Mouse (Mus musculus) myocyte (in vitro differentiated cells): ENCODE results near the gene Prr36. TPM values are rescaled to one million over a fixed set of nuclear protein-coding genes. Genes with fewer than 3 reads are reported as not detected.

ENCODE experiments used
- H3K27me3 ChIP-seq: one replicate; pipeline ENCODE4 v1.6.1; 2011; ENCODE audit not compliant: control insufficient read depth, insufficient read depth, insufficient read length
- H3K36me3 ChIP-seq: one replicate; pipeline ENCODE4 v1.6.1; 2011; ENCODE audit not compliant: control insufficient read depth, insufficient read depth
- H3K4me2 ChIP-seq: one replicate; pipeline ENCODE4 v1.6.1; 2011; ENCODE audit warnings: low read depth, control low read depth
- H3K4me3 ChIP-seq: one replicate; pipeline ENCODE4 v1.5.1; 2011; ENCODE audit warnings: mild to moderate bottlenecking, control low read depth, moderate library complexity
- H3K79me2 ChIP-seq: one replicate; pipeline ENCODE4 v1.6.1; 2011; ENCODE audit not compliant: control insufficient read depth, insufficient read depth
- H3ac ChIP-seq: one replicate; pipeline ENCODE4 v1.6.1; 2011; ENCODE audit not compliant: control insufficient read depth, insufficient read length
- CEBPB ChIP-seq: IDR thresholded peaks from 2 replicates; pipeline ENCODE4 v1.6.1; 2011; ENCODE audit warnings: mild to moderate bottlenecking, moderate library complexity; ENCODE audit not compliant: poor library complexity, insufficient read depth, severe bottlenecking
- E2F4 ChIP-seq: IDR thresholded peaks from one replicate; pipeline ENCODE4 v1.6.1; 2011; ENCODE audit warnings: mild to moderate bottlenecking, control low read depth, moderate library complexity; ENCODE audit not compliant: insufficient read depth
- MAX ChIP-seq: IDR thresholded peaks from one replicate; pipeline ENCODE4 v1.6.1; 2011; ENCODE audit warnings: low read depth, mild to moderate bottlenecking, control low read depth
- MYOD1 ChIP-seq, 3 experiments: IDR thresholded peaks; one replicate each; pipeline ENCODE4 v1.6.1; 2011; ENCODE audit warnings: control low read depth in 2 of 3, low read depth in 2 of 3, mild to moderate bottlenecking in 2 of 3, moderate library complexity in 1 of 3; ENCODE audit not compliant: insufficient read length in 2 of 3, control insufficient read depth in 1 of 3
- MYOG ChIP-seq, 3 experiments: IDR thresholded peaks; one replicate each; pipeline ENCODE4 v1.6.1; 2011; ENCODE audit warnings: control low read depth in 2 of 3, low read depth in 2 of 3, mild to moderate bottlenecking in 2 of 3; ENCODE audit not compliant: insufficient read length in 2 of 3, control insufficient read depth in 1 of 3, insufficient read depth in 1 of 3
- POLR2A ChIP-seq: IDR thresholded peaks from one replicate; pipeline ENCODE4 v1.6.1; 2011; ENCODE audit warnings: low read depth, mild to moderate bottlenecking, control low read depth, moderate library complexity; ENCODE audit not compliant: insufficient read length
- POLR2AphosphoS2 ChIP-seq: IDR thresholded peaks from one replicate; pipeline ENCODE4 v1.6.1; 2011; ENCODE audit warnings: low read depth, control low read depth; ENCODE audit not compliant: insufficient read length
- REST ChIP-seq: IDR thresholded peaks from one replicate; pipeline ENCODE4 v1.6.1; 2011; ENCODE audit warnings: mild to moderate bottlenecking, control low read depth, moderate library complexity; ENCODE audit not compliant: insufficient read depth, insufficient read length
- SRF ChIP-seq: IDR thresholded peaks from one replicate; pipeline ENCODE4 v1.6.1; 2011; ENCODE audit warnings: low read depth; ENCODE audit not compliant: control insufficient read depth, insufficient read length
- TCF12 ChIP-seq: IDR thresholded peaks from one replicate; pipeline ENCODE4 v1.6.1; 2011; ENCODE audit warnings: mild to moderate bottlenecking, control low read depth; ENCODE audit not compliant: poor library complexity, insufficient read depth, severe bottlenecking
- TCF3 ChIP-seq: IDR thresholded peaks from one replicate; pipeline ENCODE4 v1.6.1; 2011; ENCODE audit warnings: low read depth, control low read depth; ENCODE audit not compliant: insufficient read length
- USF1 ChIP-seq: IDR thresholded peaks from one replicate; pipeline ENCODE4 v1.6.1; 2011; ENCODE audit warnings: low read depth, mild to moderate bottlenecking, control low read depth, moderate library complexity
- polyA plus RNA-seq: library from polyadenylated mRNA; unstranded; fragments of >200 nt; fragmentation: generic; extraction: Trizol; gene quantifications from one replicate; pipeline ENCODE4 v1.2.1, GENCODE M21; 2012; ENCODE audit warnings: missing spikeins

Prr36 gene
- polyA plus RNA-seq, 1 experiment: 0.19 TPM

DNA sequence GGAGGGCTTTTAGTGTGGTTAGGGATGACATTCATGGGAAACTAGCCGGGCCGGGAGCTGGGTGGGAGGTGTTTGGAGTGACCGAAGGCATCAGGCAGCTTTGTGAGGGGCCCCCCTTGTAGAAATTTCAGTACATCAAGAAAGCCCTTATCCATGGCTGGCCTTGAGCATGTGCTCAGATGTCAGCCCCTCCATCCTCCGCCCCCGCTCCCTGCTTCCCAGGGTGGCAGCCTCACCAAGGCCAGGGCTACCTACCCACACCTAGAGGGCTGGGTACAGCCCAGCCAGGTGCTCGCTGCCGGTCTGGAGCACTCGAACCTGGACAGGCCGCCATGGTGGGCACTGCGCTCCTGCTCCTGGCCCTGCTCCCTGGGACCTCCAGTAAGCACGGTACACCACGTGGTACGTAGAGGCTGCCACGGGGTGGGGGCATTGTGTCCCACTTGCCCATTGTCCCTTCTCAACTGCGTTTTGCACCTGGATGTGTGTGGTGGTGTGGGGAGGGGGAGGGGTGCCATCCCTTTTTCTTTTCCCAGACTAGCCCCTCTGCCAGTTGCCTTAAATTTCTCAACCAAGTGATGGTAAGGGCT is 30.8 kb upstream of the Prr36 start, which contains the start of gene Tgfbr3l:
Gene Tgfbr3l (plus strand): TSS at position 264 of the 590 bp plus-strand sequence.
- Histone ChIP-seq H3K79me2 (no peaks in the 10 kb centered on the region), H3K4me2 (no peak within 1 kb of the TSS), H3K27me3 (no peaks in the 10 kb centered on the region), H3K36me3 (peaks cover 5% of the 10 kb centered on the region), H3ac (no peak within 1 kb of the TSS), H3K4me3 (no peak within 1 kb of the TSS)
- no peak for TF ChIP-seq CEBPB
- TF ChIP-seq MYOD1 (IDR thresholded peaks at IDR 0.05; ENCODE audit: control insufficient read depth in 1 of 3, insufficient read length in 2 of 3, low read depth in 2 of 3): no peak
- TF ChIP-seq MYOG (IDR thresholded peaks at IDR 0.05; ENCODE audit: control insufficient read depth in 1 of 3, insufficient read depth in 1 of 3, insufficient read length in 2 of 3, low read depth in 2 of 3): no peak
- peak; percentile 16 for TF ChIP-seq POLR2A

DNA sequence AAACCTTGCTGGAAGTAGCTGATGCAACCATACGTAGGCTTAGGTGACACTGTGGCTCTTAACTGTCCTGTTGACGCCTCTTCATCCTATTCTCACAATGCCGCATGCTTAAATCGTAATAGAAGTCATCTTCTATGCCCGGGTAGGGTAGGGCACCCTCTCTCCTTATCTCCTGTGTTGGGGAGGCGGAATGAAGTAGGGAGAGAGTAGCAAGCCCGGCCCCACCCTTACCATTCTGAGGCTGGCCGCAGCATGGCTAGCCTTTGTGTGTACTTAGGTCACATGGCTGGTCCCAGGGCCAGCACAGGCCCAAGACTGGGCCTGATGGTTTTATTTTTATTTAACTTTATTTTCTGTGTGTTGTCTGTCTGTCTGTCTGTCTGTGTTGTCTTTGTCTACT is 30.0 kb upstream of the Prr36 start:
- H3K36me3 ChIP-seq: peaks cover 5% of the 10 kb centered on the region
- H3K27me3 ChIP-seq: no peaks in the 10 kb centered on the region
- H3K4me2 ChIP-seq: no peak overlapping the region
- no peak for TF ChIP-seq SRF
- no peak for TF ChIP-seq POLR2AphosphoS2
- TF ChIP-seq TCF12: no peak
- TF ChIP-seq MAX: no peak
- TF ChIP-seq E2F4: no peak
- no peak for TF ChIP-seq USF1
- no peak for TF ChIP-seq MYOD1 (IDR thresholded peaks at IDR 0.05; ENCODE audit: control insufficient read depth in 1 of 3, insufficient read length in 2 of 3, low read depth in 2 of 3)
- TF ChIP-seq TCF3: no peak
- TF ChIP-seq REST: no peak
- TF ChIP-seq POLR2A: no peak
- no peak for TF ChIP-seq CEBPB
- no peak for TF ChIP-seq MYOG (IDR thresholded peaks at IDR 0.05; ENCODE audit: control insufficient read depth in 1 of 3, insufficient read depth in 1 of 3, insufficient read length in 2 of 3, low read depth in 2 of 3)
- no peak overlapping the region for H3ac ChIP-seq
- H3K79me2 ChIP-seq: no peaks in the 10 kb centered on the region
- H3K4me3 ChIP-seq: no peak overlapping the region

DNA sequence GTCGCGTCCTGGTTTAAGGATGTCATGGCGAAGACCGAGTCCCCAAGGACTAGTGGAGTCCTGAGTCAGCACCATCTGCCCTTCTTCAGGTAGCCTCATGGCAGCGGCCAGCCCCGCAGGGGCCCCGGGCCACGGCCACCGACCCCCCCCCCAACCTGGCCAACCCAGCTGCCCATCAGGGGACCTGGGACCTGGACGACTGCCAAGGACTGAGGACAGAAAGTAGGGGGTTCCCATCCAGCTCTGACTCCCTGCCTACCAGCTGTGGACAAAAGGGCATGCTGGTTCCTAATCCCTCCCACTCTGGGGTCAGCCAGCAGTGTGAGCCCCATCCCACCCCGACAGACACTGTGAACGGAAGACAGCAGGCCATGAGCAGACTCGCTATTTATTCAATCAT is 28.5 kb upstream of the Prr36 start:
- Histone ChIP-seq H3K4me3 (no peak overlapping the region), H3K27me3 (no peaks in the 10 kb centered on the region), H3K4me2 (no peak overlapping the region), H3K36me3 (peaks cover 11% of the 10 kb centered on the region), H3K79me2 (peaks cover 13% of the 10 kb centered on the region), H3ac (no peak overlapping the region)
- no peak for TF ChIP-seq POLR2A
- no peak for TF ChIP-seq MYOD1 (IDR thresholded peaks at IDR 0.05; ENCODE audit: control insufficient read depth in 1 of 3, insufficient read length in 2 of 3, low read depth in 2 of 3)
- no peak for TF ChIP-seq POLR2AphosphoS2
- no peak for TF ChIP-seq REST
- no peak for TF ChIP-seq MYOG (IDR thresholded peaks at IDR 0.05; ENCODE audit: control insufficient read depth in 1 of 3, insufficient read depth in 1 of 3, insufficient read length in 2 of 3, low read depth in 2 of 3)
- TF ChIP-seq E2F4: no peak
- no peak for TF ChIP-seq TCF3
- TF ChIP-seq TCF12: no peak
- no peak for TF ChIP-seq CEBPB
- no peak for TF ChIP-seq MAX
- no peak for TF ChIP-seq USF1

DNA sequence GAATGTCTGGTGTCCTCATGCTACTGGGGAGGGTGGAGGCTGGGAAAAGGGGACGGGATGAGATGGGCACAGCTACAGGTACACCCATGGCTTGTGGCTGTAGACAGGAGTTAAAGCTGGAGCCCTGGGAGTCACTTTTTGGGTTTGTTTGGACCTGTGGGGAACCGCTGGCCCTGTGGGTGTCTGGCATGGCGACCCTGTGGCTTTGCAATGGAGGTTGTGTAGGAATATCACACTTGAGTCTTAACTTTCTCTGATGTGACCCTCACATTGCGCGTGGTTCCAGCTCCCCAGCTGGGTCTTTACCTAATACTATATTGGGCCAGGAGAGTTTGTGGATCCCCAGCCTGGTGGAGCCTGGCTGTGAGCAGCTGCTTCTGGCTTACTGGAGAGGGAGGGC is 27.8 kb upstream of the Prr36 start:
- Histone ChIP-seq H3K27me3 (no peaks in the 10 kb centered on the region), H3K36me3 (peaks cover 11% of the 10 kb centered on the region), H3K79me2 (peaks cover 20% of the 10 kb centered on the region), H3K4me2 (no peak overlapping the region), H3K4me3 (no peak overlapping the region), H3ac (no peak overlapping the region)
- TF ChIP-seq USF1 (no peak), REST (no peak), POLR2A (no peak), MYOG (IDR thresholded peaks at IDR 0.05; ENCODE audit: control insufficient read depth in 1 of 3, insufficient read depth in 1 of 3, insufficient read length in 2 of 3, low read depth in 2 of 3) (no peak), MAX (no peak), CEBPB (no peak), MYOD1 (IDR thresholded peaks at IDR 0.05; ENCODE audit: control insufficient read depth in 1 of 3, insufficient read length in 2 of 3, low read depth in 2 of 3) (no peak), POLR2AphosphoS2 (no peak), TCF3 (no peak), E2F4 (no peak), TCF12 (no peak), SRF (no peak)

DNA sequence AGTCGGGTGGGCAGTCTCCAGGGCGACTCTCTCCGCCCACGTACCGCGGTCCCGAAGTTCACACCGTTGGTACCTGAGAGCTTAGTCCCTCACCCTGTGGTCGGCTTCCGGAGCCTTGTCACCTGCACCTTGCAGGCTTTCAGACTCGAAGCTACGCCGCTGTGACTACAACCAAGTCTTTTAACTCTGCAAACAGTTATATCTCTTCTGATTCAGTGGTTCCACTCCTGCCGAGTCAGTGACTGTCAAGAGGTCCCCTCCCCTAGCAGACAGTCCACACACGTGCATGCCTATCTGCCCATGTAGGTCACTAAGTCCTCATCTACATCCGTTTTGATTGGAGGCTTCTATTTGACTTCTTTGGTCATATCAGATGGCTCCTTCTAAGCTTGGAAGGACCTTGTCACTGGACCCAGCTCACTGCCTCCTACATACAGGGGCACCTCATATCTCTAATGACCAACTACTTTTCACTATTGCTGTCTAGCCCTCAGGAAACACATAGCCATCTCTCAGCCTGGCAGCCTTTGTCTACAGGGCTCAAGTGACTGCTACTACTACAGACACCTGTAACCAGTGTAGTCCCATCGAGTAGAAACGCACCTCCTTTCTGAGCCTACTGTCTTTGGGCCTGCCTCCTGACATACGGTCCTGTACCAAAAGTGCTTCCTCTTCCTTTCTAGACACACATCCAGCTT is 22.1 kb upstream of the Prr36 start:
- Histone ChIP-seq H3K79me2 (peaks cover 31% of the 10 kb centered on the region), H3K4me3 (peak overlapping the region; percentile 89), H3K27me3 (no peaks in the 10 kb centered on the region), H3K36me3 (peaks cover 6% of the 10 kb centered on the region), H3ac (peak overlapping the region; percentile 76), H3K4me2 (peak overlapping the region; percentile 79)
- TF ChIP-seq POLR2AphosphoS2: peak; percentile 15
- no peak for TF ChIP-seq MYOD1 (IDR thresholded peaks at IDR 0.05; ENCODE audit: control insufficient read depth in 1 of 3, insufficient read length in 2 of 3, low read depth in 2 of 3)
